Mouse (Mus musculus) induced T-regulatory cell, adult 2 months (primary cell): ENCODE data around the gene Olfr1205.

Experiments
- DNase-seq: peaks from one replicate; pipeline ENCODE4 v3.0.0-alpha.2; 2012; ENCODE audit warnings: low read depth

Gene Olfr1205

DNA sequence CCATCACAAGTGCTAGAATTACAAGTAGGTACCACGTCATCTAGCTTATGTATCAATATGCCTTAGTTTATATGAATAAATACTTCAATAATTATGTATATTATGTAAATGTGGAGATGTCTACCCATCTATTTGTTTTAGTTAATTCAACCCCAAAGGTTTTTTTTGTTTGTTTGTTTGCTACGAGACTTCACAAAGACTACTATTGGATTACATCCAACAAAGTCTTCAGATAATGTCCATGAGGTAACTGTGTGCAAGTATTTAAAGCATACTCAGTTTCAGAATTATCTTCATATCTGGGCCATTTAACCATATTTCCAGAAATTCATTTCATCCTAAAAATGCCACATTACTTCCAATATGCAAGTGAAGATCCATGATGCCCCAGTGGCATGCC is at the start of gene Olfr1205:
TSS of gene Olfr1205 (plus strand) at position 301 of the 400 bp plus-strand sequence.
- no peak for DNase-seq

DNA sequence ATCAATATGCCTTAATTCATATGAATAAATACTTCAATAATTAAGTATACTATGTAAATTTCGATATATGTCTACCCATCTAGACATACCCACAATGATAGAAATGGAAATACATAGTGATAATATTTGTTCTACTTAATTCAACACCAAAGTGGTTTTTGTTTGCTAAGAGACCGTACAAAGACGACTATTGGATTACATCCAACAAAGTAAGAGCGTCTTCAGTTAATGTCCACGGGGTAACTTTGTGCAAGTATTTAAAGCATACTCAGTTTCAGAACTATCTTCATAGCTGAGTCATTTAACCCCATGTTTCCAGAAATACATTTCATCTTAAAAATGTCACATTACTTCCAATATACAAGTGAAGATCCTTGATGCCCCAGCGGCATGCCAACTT is 36.8 kb upstream of the Olfr1205 start, which contains the start of gene Olfr1201:
TSS of gene Olfr1201 (plus strand) at position 301 of the 400 bp plus-strand sequence.
- no peak for DNase-seq

DNA sequence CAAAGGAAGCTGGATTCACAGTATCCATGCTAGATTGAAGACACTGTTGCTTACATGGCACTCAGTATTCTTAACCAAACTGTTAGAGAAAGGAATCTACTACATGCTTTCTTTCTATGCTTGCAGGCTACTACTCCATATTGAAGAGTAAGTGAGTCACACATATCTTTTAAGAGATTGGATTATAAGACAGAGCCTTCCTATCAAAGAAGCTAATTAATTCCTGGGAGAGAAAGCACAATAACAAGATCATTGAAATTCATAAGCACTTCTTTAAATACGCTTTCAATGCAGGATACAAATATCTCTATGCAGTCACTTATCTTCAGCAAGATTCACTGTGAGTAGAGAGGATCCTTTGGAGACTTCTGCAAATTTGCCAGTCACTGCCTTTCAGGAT is 15.3 kb upstream of the Olfr1205 start, which contains the start of gene Olfr1202:
TSS of gene Olfr1202 (plus strand) at position 301 of the 400 bp plus-strand sequence.
- no peak for DNase-seq

DNA sequence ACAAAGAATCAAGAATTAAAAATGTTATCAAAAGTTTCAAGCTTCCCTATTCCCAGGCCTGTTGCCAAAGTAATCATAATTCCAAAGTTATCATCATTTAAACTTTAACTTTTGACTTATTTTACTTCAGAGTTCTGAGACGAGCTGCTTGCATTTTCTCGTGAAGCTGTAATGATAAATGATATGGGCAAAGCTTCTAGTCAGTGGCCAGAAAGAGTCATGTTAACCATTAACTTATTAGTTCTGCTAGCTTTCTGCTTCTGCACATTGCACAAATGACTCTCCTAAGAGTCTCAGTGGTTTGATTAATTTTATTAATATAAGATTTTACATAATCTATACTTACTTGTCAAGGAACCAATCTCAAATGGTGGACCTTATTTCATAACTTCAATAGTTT is 8.9 kb downstream of the Olfr1205 start:
- no peak for DNase-seq

DNA sequence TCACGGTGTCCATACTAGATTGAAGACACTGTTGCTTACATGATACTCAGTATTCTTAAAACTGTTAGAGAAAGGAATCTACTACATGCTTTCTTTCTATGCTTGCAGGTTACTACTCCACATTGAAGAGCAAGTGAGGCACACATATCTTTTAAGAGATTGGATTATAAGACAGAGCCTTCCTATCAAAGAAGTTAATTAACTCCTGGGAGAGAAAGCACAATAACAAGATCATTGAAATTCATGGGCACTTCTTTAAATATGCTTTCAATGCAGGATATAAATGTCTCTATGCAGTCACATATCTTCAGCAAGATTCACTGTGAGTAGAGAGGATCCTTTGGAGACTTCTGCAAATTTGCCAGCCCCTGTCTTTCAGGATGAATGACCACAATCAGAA is 19.5 kb downstream of the Olfr1205 start, which contains the start of gene Olfr1204:
TSS of gene Olfr1204 (plus strand) at position 301 of the 400 bp plus-strand sequence.
- DNase-seq, result no peak

DNA sequence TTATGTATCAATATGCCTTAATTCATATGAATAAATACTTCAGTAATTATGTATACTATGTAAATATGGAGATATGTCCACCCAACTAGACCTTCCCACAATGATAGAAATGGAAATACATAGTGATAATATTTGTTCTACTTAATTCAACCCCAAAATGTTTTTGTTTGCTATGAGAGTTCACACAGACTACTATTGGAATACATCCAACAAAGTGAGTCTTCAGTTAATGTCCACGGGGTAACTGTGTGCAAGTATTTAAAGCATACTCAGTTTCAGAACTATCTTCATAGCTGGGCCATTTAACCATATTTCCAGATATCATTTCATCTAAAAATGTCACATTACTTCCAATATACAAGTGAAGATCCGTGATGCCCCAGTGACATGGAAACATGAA is 33.4 kb downstream of the Olfr1205 start, which contains the start of gene Olfr1206:
TSS of gene Olfr1206 (plus strand) at position 301 of the 400 bp plus-strand sequence.
- no peak for DNase-seq
